Mouse (Mus musculus): ENCODE measurements around the gene Tmem254c.
"Not testable (repeated sequence)": the region's sequence is repeated elsewhere in the genome, so short reads cannot be mapped to it uniquely, and the experiment has no call there.

DNA sequence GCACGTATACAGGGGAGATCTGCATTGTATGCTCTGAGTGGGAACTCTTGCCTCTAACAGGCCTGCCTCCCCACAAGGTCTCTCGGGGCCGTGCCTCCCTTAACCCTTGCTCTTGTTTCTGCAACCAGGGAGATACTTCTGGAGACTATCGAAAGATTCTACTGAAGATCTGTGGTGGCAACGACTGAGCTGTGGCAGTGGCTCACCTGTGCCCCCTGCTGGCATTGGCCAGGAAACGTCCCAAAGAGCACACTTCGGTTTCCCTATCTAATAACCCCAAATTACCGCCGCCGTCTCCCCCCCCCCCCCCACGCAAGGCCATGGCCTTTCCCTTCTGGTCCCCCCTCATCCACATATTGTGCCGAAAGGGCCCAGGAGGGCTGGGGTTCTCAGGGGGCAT lies 41.5 kb downstream of the Tmem254c start:
- not testable (repeated sequence) for TF ChIP-seq POLR2A (IDR thresholded peaks at IDR 0.05; ENCODE audit: control insufficient read depth, extremely low read depth, insufficient read depth, low read length, poor library complexity); CTCF (IDR thresholded peaks at IDR 0.05; ENCODE audit: borderline replicate concordance, control insufficient read depth, extremely low read depth, insufficient read depth, low read length, poor library complexity)

Data from thymus, adult 2 months (tissue).